ENCODE assay signal across 16 mouse cellular contexts in genomic region chr9:13581184-13581583, GRCm38 (mm10).
"Had no signal": no experiment of that assay in that cellular context is flagged by ENCODE, and none has a peak within 500 bp of the region (broad histone marks: within the 10 kb centered on the region; RNA-seq: fewer than 3 reads in every experiment).

No protein-coding gene starts in this region.

- H3K27ac ChIP-seq: liver, embryonic 15.5 days; macrophage; midbrain, embryonic 13.5 days; midbrain, embryonic 15.5 days; neural tube, embryonic 12.5 days; stomach, embryonic 15.5 days had no signal

- H3K9me3 ChIP-seq: liver, embryonic 15.5 days; megakaryocyte, embryonic 14.5 days; midbrain, embryonic 13.5 days; midbrain, embryonic 15.5 days; neural tube, embryonic 12.5 days; stomach, embryonic 15.5 days had no signal

- H3K4me1 ChIP-seq: liver, embryonic 15.5 days had no signal

- H3K9ac ChIP-seq: liver, embryonic 15.5 days; liver, postnatal 0 days; midbrain, embryonic 13.5 days; midbrain, embryonic 15.5 days; neural tube, embryonic 12.5 days; stomach, embryonic 15.5 days had no signal

- H3K36me3 ChIP-seq: liver, embryonic 15.5 days; midbrain, embryonic 13.5 days; midbrain, embryonic 15.5 days; neural tube, embryonic 12.5 days; stomach, embryonic 15.5 days had no signal

- H3K27me3 ChIP-seq: liver, embryonic 15.5 days; megakaryocyte, embryonic 14.5 days; midbrain, embryonic 13.5 days; midbrain, embryonic 15.5 days; neural tube, embryonic 12.5 days; stomach, embryonic 15.5 days had no signal

- H3K4me3 ChIP-seq: liver, embryonic 15.5 days; megakaryocyte, embryonic 14.5 days; midbrain, embryonic 13.5 days; midbrain, embryonic 15.5 days; neural tube, embryonic 12.5 days; stomach, embryonic 15.5 days had no signal

- ATAC-seq: liver, postnatal 0 days; midbrain, embryonic 13.5 days; midbrain, embryonic 15.5 days had no signal

- H3K4me2 ChIP-seq: liver, embryonic 15.5 days; midbrain, embryonic 11.5 days; midbrain, embryonic 13.5 days; midbrain, embryonic 15.5 days; neural tube, embryonic 12.5 days; stomach, embryonic 15.5 days had no signal

- DNase-seq: liver, postnatal 0 days; lung, adult 2 months; lung, postnatal 14 days; lung, postnatal 36 days; right cerebral cortex, postnatal 14 days; thymus, adult 2 months; thymus, postnatal 25 days; thymus, postnatal 4 days had no signal
